Mouse (Mus musculus) hindbrain, postnatal 0 days (tissue): ENCODE measurements around the gene Svs3b. TPM values are rescaled to one million over a fixed set of nuclear protein-coding genes. Genes with fewer than 3 reads are reported as not detected.
"Not testable (repeated sequence)": the region's sequence is repeated elsewhere in the genome, so short reads cannot be mapped to it uniquely, and the experiment has no call there.

ENCODE experiments used
- ATAC-seq: fragments of 200-750 bp; cut with Nextera tagmentation; 2 replicates; pipeline ENCODE4 v1.8.0; 2017; ENCODE audit warnings: mild to moderate bottlenecking, moderate TSS enrichment, moderate library complexity
- DNase-seq: peaks from one replicate; pipeline ENCODE4 v3.0.0-alpha.2; 2015; ENCODE audit warnings: low spot score
- H3K27ac ChIP-seq: fragments of 300-500 bp; sonication (generic); 2 replicates; pipeline ENCODE4 v1.5.1; 2014; ENCODE audit warnings: mild to moderate bottlenecking
- H3K27me3 ChIP-seq: fragments of 300-500 bp; sonication (generic); 2 replicates; pipeline ENCODE4 v1.6.1; 2014; ENCODE audit warnings: low read length, mixed read lengths; ENCODE audit not compliant: insufficient read depth
- H3K36me3 ChIP-seq: fragments of 300-500 bp; sonication (generic); 2 replicates; pipeline ENCODE4 v1.6.1; 2014; ENCODE audit warnings: low read length, mixed read lengths; ENCODE audit not compliant: insufficient read depth
- H3K4me1 ChIP-seq: fragments of 300-500 bp; sonication (generic); 2 replicates; pipeline ENCODE4 v1.6.1; 2014; ENCODE audit warnings: antibody characterized with exemption, low read length, mixed read lengths; ENCODE audit not compliant: insufficient read depth
- H3K4me2 ChIP-seq: fragments of 300-500 bp; sonication (generic); 2 replicates; pipeline ENCODE4 v1.6.1; 2014; ENCODE audit warnings: low read depth, mild to moderate bottlenecking, low read length, moderate library complexity, mixed read lengths
- H3K4me3 ChIP-seq: fragments of 300-500 bp; sonication (generic); 2 replicates; pipeline ENCODE4 v1.5.1; 2014; ENCODE audit warnings: low read length
- H3K9ac ChIP-seq: fragments of 300-500 bp; sonication (generic); replicated peaks from 2 replicates; pipeline ENCODE4 v1.6.1; 2014; ENCODE audit warnings: mild to moderate bottlenecking, low read length, moderate library complexity, mixed read lengths
- H3K9me3 ChIP-seq: fragments of 300-500 bp; sonication (generic); 2 replicates; pipeline ENCODE4 v1.6.1; 2016; ENCODE audit warnings: low read length, mixed read lengths
- CTCF ChIP-seq: IDR thresholded peaks from 2 replicates; pipeline ENCODE4 v1.5.1; 2016; ENCODE audit warnings: antibody characterized with exemption, control low read depth, low read depth
- WGBS: fragments of 180-500 bp; shearing (Covaris S2); extraction: QIAGEN DNeasy Blood & Tissue Kit; methylation state at CpG from one replicate; pipeline ENCODE4 v1.1.7; 2014; 5-methylcytosine and 5-hydroxymethylcytosine counted together
- polyA plus RNA-seq: library from polyadenylated mRNA; unstranded; fragments of >200 nt; fragmentation: Nextera tagmentation; extraction: Ambion mirVana; gene quantifications from 2 replicates; pipeline ENCODE4 v1.2.1, GENCODE M21; 2015
- total RNA-seq: library from RNA; depleted of rRNA; stranded (reverse); fragments of >200 nt; gene quantifications from 2 replicates; pipeline ENCODE4 v1.2.3, GENCODE M21; 2014; rRNA removed

Gene Svs3b
- total and polyA plus RNA-seq, 2 experiments from 2014 or later: not detected

GRCm38 (mm10) chr2:164219295-164219694, 37.1 kb downstream of the Svs3b start:
- ATAC-seq (no peak), DNase-seq (no peak)
- Histone ChIP-seq H3K4me3 (no peak overlapping the region), H3K36me3 (no peaks in the 10 kb centered on the region), H3K4me2 (no peak overlapping the region), H3K4me1 (no peaks in the 10 kb centered on the region), H3K9ac (no peak overlapping the region), H3K27me3 (no peaks in the 10 kb centered on the region), H3K9me3 (no peaks in the 10 kb centered on the region), H3K27ac (no peak overlapping the region)
- WGBS: 90% methylated on average over 9 of the region's 9 CpGs
- TF ChIP-seq CTCF: no peak

- Histone ChIP-seq H3K27ac (no peak overlapping the region), H3K36me3 (no peaks in the 10 kb centered on the region), H3K27me3 (no peaks in the 10 kb centered on the region), H3K9me3 (no peaks in the 10 kb centered on the region), H3K9ac (no peak overlapping the region), H3K4me1 (no peaks in the 10 kb centered on the region), H3K4me3 (no peak overlapping the region), H3K4me2 (no peak overlapping the region)
- WGBS: 83% methylated on average over 5 of the region's 5 CpGs
- DNase-seq: no peak
- ATAC-seq: no peak
- no peak for TF ChIP-seq CTCF
Measured at GRCm38 (mm10) chr2:164212711-164213110, 43.7 kb downstream of the Svs3b start.

GRCm38 (mm10) chr2:164210892-164211291, 45.5 kb downstream of the Svs3b start:
- H3K4me1 ChIP-seq: no peaks in the 10 kb centered on the region
- TF ChIP-seq CTCF: no peak
- no peaks in the 10 kb centered on the region for H3K36me3 ChIP-seq
- DNase-seq (no peak), ATAC-seq (no peak)
- H3K4me3 ChIP-seq: no peak overlapping the region
- 78% methylated on average over 4 of the region's 4 CpGs for WGBS
- no peak overlapping the region for H3K27ac ChIP-seq
- no peaks in the 10 kb centered on the region for H3K27me3 ChIP-seq
- no peak overlapping the region for H3K9ac ChIP-seq
- H3K9me3 ChIP-seq: no peaks in the 10 kb centered on the region
- no peak overlapping the region for H3K4me2 ChIP-seq

GRCm38 (mm10) chr2:164206676-164207075, 49.8 kb downstream of the Svs3b start:
- Histone ChIP-seq H3K4me1 (no peaks in the 10 kb centered on the region), H3K27ac (no peak overlapping the region), H3K36me3 (no peaks in the 10 kb centered on the region), H3K4me3 (no peak overlapping the region), H3K27me3 (no peaks in the 10 kb centered on the region), H3K9ac (no peak overlapping the region), H3K9me3 (no peaks in the 10 kb centered on the region), H3K4me2 (no peak overlapping the region)
- WGBS: 86% methylated on average over 4 of the region's 4 CpGs
- DNase-seq (no peak), ATAC-seq (no peak)
- TF ChIP-seq CTCF: no peak

GRCm38 (mm10) chr2:164206011-164206410, 50.4 kb downstream of the Svs3b start:
- H3K27ac ChIP-seq, H3K4me1 ChIP-seq, H3K36me3 ChIP-seq, H3K4me3 ChIP-seq, H3K4me2 ChIP-seq, ATAC-seq, H3K27me3 ChIP-seq, H3K9me3 ChIP-seq, H3K9ac ChIP-seq, DNase-seq: not testable (repeated sequence)
- WGBS: 91% methylated on average over 10 of the region's 10 CpGs

Other genes starting within 250 kb of the Svs3b start
- 1.3 TPM in 1 of 2 replicates, not detected in the other for gene Pabpc1l, start 231.2 kb downstream of the Svs3b start, total RNA-seq
- 2.0 and 2.2 TPM in 2 replicates for gene Pabpc1l, start 231.2 kb downstream of the Svs3b start, polyA plus RNA-seq
- gene Stk4, start 186.3 kb downstream of the Svs3b start, total RNA-seq: 19.7 and 23.9 TPM in 2 replicates
- 13.1 and 13.2 TPM in 2 replicates for gene Stk4, start 186.3 kb downstream of the Svs3b start, polyA plus RNA-seq
- 38.9 and 45.8 TPM in 2 replicates for gene Tomm34, start 185.5 kb downstream of the Svs3b start, total RNA-seq
- 45.8 and 46.5 TPM in 2 replicates for gene Tomm34, start 185.5 kb downstream of the Svs3b start, polyA plus RNA-seq
- gene Kcns1, start 85.5 kb downstream of the Svs3b start, total RNA-seq: 12.7 and 15.8 TPM in 2 replicates
- 3.0 and 3.3 TPM in 2 replicates for gene Kcns1, start 85.5 kb downstream of the Svs3b start, polyA plus RNA-seq
- gene Wfdc5, start 73.9 kb downstream of the Svs3b start, total RNA-seq: not detected in 2 replicates
- gene Wfdc5, start 73.9 kb downstream of the Svs3b start, polyA plus RNA-seq: not detected in 2 replicates
- gene Wfdc12, start 66.0 kb downstream of the Svs3b start, total RNA-seq: not detected in 2 replicates
- not detected in 2 replicates for gene Wfdc12, start 66.0 kb downstream of the Svs3b start, polyA plus RNA-seq
- gene Wfdc15a, start 56.5 kb downstream of the Svs3b start, total RNA-seq: not detected in 2 replicates
- gene Wfdc15a, start 56.5 kb downstream of the Svs3b start, polyA plus RNA-seq: not detected in 2 replicates
- not detected in 2 replicates for gene Wfdc15b, start 35.0 kb downstream of the Svs3b start, total RNA-seq
- not detected in 2 replicates for gene Wfdc15b, start 35.0 kb downstream of the Svs3b start, polyA plus RNA-seq
- gene Svs2, start 18.2 kb downstream of the Svs3b start, total RNA-seq: not detected in 2 replicates
- gene Svs2, start 18.2 kb downstream of the Svs3b start, polyA plus RNA-seq: not detected in 2 replicates
- gene Svs4, start 21.8 kb upstream of the Svs3b start, total RNA-seq: not detected in 2 replicates
- not detected in 2 replicates for gene Svs4, start 21.8 kb upstream of the Svs3b start, polyA plus RNA-seq
- not detected in 2 replicates for gene Svs3a, start 32.6 kb upstream of the Svs3b start, total RNA-seq
- gene Svs3a, start 32.6 kb upstream of the Svs3b start, polyA plus RNA-seq: not detected in 2 replicates
- not detected in 2 replicates for gene Svs6, start 60.1 kb upstream of the Svs3b start, total RNA-seq
- gene Svs6, start 60.1 kb upstream of the Svs3b start, polyA plus RNA-seq: not detected in 2 replicates
- gene Svs5, start 76.1 kb upstream of the Svs3b start, total RNA-seq: not detected in 2 replicates
- gene Svs5, start 76.1 kb upstream of the Svs3b start, polyA plus RNA-seq: not detected in 2 replicates
- 4.3 TPM in 1 of 2 replicates, not detected in the other for gene Slpi, start 132.5 kb upstream of the Svs3b start, total RNA-seq
- gene Slpi, start 132.5 kb upstream of the Svs3b start, polyA plus RNA-seq: 0.40 and 0.82 TPM in 2 replicates
- 0.22 TPM in 1 of 2 replicates, not detected in the other for gene Rbpjl, start 146.5 kb upstream of the Svs3b start, total RNA-seq
- 0.14 and 0.21 TPM in 2 replicates for gene Rbpjl, start 146.5 kb upstream of the Svs3b start, polyA plus RNA-seq
- 4.9 and 8.2 TPM in 2 replicates for gene Matn4, start 148.5 kb upstream of the Svs3b start, total RNA-seq
- gene Matn4, start 148.5 kb upstream of the Svs3b start, polyA plus RNA-seq: 4.7 and 5.0 TPM in 2 replicates
- 31.1 and 34.1 TPM in 2 replicates for gene Sdc4, start 187.2 kb upstream of the Svs3b start, total RNA-seq
- 36.7 and 39.5 TPM in 2 replicates for gene Sdc4, start 187.2 kb upstream of the Svs3b start, polyA plus RNA-seq
- gene Sys1, start 200.3 kb upstream of the Svs3b start, total RNA-seq: 165 and 315 TPM in 2 replicates
- 108 and 113 TPM in 2 replicates for gene Sys1, start 200.3 kb upstream of the Svs3b start, polyA plus RNA-seq
- 34.4 and 36.9 TPM in 2 replicates for gene Gm20458, start 204.3 kb upstream of the Svs3b start, total RNA-seq
- 9.6 and 10.8 TPM in 2 replicates for gene Gm20458, start 204.3 kb upstream of the Svs3b start, polyA plus RNA-seq
- not detected in 2 replicates for gene Trp53tg5, start 217.1 kb upstream of the Svs3b start, total RNA-seq
- not detected in 2 replicates for gene Trp53tg5, start 217.1 kb upstream of the Svs3b start, polyA plus RNA-seq
- 29.5 and 30.9 TPM in 2 replicates for gene Dbndd2, start 229.5 kb upstream of the Svs3b start, total RNA-seq
- gene Dbndd2, start 229.5 kb upstream of the Svs3b start, polyA plus RNA-seq: 37.2 and 38.0 TPM in 2 replicates
- 118 and 134 TPM in 2 replicates for gene Pigt, start 240.9 kb upstream of the Svs3b start, total RNA-seq
- gene Pigt, start 240.9 kb upstream of the Svs3b start, polyA plus RNA-seq: 102 and 116 TPM in 2 replicates